Mouse (Mus musculus): Measurements from ENCODE around the gene Tmem201.

Gene Tmem201

GRCm38 (mm10) chr4:149749003-149749662, 11.3 kb upstream of the Tmem201 start:
- no peak for DNase-seq (ENCODE audit: low spot score in 2 of 2)

GRCm38 (mm10) chr4:149744119-149744518, 6.3 kb upstream of the Tmem201 start:
- DNase-seq (ENCODE audit: low spot score in 2 of 2), result no peak

- no peak for DNase-seq (ENCODE audit: low spot score in 2 of 2)
Measured at GRCm38 (mm10) chr4:149742011-149742530, 4.2 kb upstream of the Tmem201 start.

GRCm38 (mm10) chr4:149740301-149740700, 2.5 kb upstream of the Tmem201 start:
- DNase-seq (ENCODE audit: low spot score in 2 of 2), result no peak

GRCm38 (mm10) chr4:149739478-149739877, 1.6 kb upstream of the Tmem201 start:
- no peak for DNase-seq (ENCODE audit: low spot score in 2 of 2)

- no peak for DNase-seq (ENCODE audit: low spot score in 2 of 2)
Measured at GRCm38 (mm10) chr4:149736581-149736980, 1.3 kb downstream of the Tmem201 start.

- DNase-seq (ENCODE audit: low spot score in 2 of 2), result no peak
Measured at GRCm38 (mm10) chr4:149735624-149736250, 2.1 kb downstream of the Tmem201 start.

- no peak for DNase-seq (ENCODE audit: low spot score in 2 of 2)
Measured at GRCm38 (mm10) chr4:149734730-149735475, 2.9 kb downstream of the Tmem201 start.

GRCm38 (mm10) chr4:149734246-149734645, 3.6 kb downstream of the Tmem201 start:
- DNase-seq (ENCODE audit: low spot score in 2 of 2), result no peak

- no peak for DNase-seq (ENCODE audit: low spot score in 2 of 2)
Measured at GRCm38 (mm10) chr4:149733748-149734147, 4.1 kb downstream of the Tmem201 start.

- DNase-seq (ENCODE audit: low spot score in 2 of 2), result no peak
Measured at GRCm38 (mm10) chr4:149732800-149733199, 5.0 kb downstream of the Tmem201 start.

- no peak for DNase-seq (ENCODE audit: low spot score in 2 of 2)
Measured at GRCm38 (mm10) chr4:149732313-149732712, 5.5 kb downstream of the Tmem201 start.

- DNase-seq (ENCODE audit: low spot score in 2 of 2), result no peak
Measured at GRCm38 (mm10) chr4:149730827-149731226, 7.0 kb downstream of the Tmem201 start.

- DNase-seq (ENCODE audit: low spot score in 2 of 2), result no peak
Measured at GRCm38 (mm10) chr4:149728810-149729209, 9.0 kb downstream of the Tmem201 start.

- no peak for DNase-seq (ENCODE audit: low spot score in 2 of 2)
Measured at GRCm38 (mm10) chr4:149727636-149728035, 10.2 kb downstream of the Tmem201 start.

GRCm38 (mm10) chr4:149725661-149726350, 12.0 kb downstream of the Tmem201 start:
- peak in 1 of 2 experiments; percentile 70 for DNase-seq (ENCODE audit: low spot score in 2 of 2)

GRCm38 (mm10) chr4:149724916-149725470, 12.9 kb downstream of the Tmem201 start:
- DNase-seq (ENCODE audit: low spot score in 2 of 2), result no peak

- DNase-seq (ENCODE audit: low spot score in 2 of 2), result no peak
Measured at GRCm38 (mm10) chr4:149723855-149724731, 13.8 kb downstream of the Tmem201 start.

GRCm38 (mm10) chr4:149723021-149723390, 14.8 kb downstream of the Tmem201 start:
- no peak for DNase-seq (ENCODE audit: low spot score in 2 of 2)
